Mouse (Mus musculus) forebrain, embryonic 13.5 days (tissue): ENCODE measurements around the gene Zfp768. TPM values are rescaled to one million over a fixed set of nuclear protein-coding genes. Genes with fewer than 3 reads are reported as not detected.
"Not testable (repeated sequence)": the region's sequence is repeated elsewhere in the genome, so short reads cannot be mapped to it uniquely, and the experiment has no call there.

Experiments used
- ATAC-seq: fragments of 200-750 bp; cut with Nextera tagmentation; 2 replicates; pipeline ENCODE4 v1.8.0; 2017
- H3K27ac ChIP-seq: fragments of 300-500 bp; sonication (generic); 2 replicates; pipeline ENCODE4 v1.5.1; 2015; ENCODE audit warnings: inconsistent platforms, mild to moderate bottlenecking, moderate library complexity
- H3K27me3 ChIP-seq: fragments of 300-500 bp; sonication (generic); 2 replicates; pipeline ENCODE4 v1.6.1; 2015; ENCODE audit warnings: mild to moderate bottlenecking, inconsistent platforms
- H3K36me3 ChIP-seq: fragments of 300-500 bp; sonication (generic); 2 replicates; pipeline ENCODE4 v1.6.1; 2015; ENCODE audit warnings: mild to moderate bottlenecking, inconsistent platforms; ENCODE audit not compliant: poor library complexity, severe bottlenecking
- H3K4me1 ChIP-seq: fragments of 300-500 bp; sonication (generic); 2 replicates; pipeline ENCODE4 v1.6.1; 2015; ENCODE audit warnings: inconsistent platforms
- H3K4me2 ChIP-seq: fragments of 300-500 bp; sonication (generic); 2 replicates; pipeline ENCODE4 v1.6.1; 2015; ENCODE audit warnings: inconsistent platforms, mild to moderate bottlenecking, moderate library complexity
- H3K4me3 ChIP-seq: fragments of 300-500 bp; sonication (generic); 2 replicates; pipeline ENCODE4 v1.5.1; 2015; ENCODE audit warnings: mild to moderate bottlenecking, inconsistent platforms
- H3K9ac ChIP-seq: fragments of 300-500 bp; sonication (generic); 2 replicates; pipeline ENCODE4 v1.6.1; 2015; ENCODE audit warnings: mild to moderate bottlenecking, inconsistent platforms
- H3K9me3 ChIP-seq: fragments of 300-500 bp; sonication (generic); replicated peaks from 2 replicates; pipeline ENCODE4 v1.6.1; 2016; ENCODE audit warnings: inconsistent platforms
- WGBS: fragments of 180-500 bp; shearing (Covaris S2); methylation state at CpG from one replicate; pipeline ENCODE4 v1.1.7; 2015; 5-methylcytosine and 5-hydroxymethylcytosine counted together
- polyA plus RNA-seq: library from polyadenylated mRNA; unstranded; fragments of >200 nt; fragmentation: Nextera tagmentation; extraction: Ambion mirVana; gene quantifications from 2 replicates; pipeline ENCODE4 v1.2.1, GENCODE M21; 2015

Gene Zfp768
- polyA plus RNA-seq, result 11.8 and 12.6 TPM in 2 replicates

DNA sequence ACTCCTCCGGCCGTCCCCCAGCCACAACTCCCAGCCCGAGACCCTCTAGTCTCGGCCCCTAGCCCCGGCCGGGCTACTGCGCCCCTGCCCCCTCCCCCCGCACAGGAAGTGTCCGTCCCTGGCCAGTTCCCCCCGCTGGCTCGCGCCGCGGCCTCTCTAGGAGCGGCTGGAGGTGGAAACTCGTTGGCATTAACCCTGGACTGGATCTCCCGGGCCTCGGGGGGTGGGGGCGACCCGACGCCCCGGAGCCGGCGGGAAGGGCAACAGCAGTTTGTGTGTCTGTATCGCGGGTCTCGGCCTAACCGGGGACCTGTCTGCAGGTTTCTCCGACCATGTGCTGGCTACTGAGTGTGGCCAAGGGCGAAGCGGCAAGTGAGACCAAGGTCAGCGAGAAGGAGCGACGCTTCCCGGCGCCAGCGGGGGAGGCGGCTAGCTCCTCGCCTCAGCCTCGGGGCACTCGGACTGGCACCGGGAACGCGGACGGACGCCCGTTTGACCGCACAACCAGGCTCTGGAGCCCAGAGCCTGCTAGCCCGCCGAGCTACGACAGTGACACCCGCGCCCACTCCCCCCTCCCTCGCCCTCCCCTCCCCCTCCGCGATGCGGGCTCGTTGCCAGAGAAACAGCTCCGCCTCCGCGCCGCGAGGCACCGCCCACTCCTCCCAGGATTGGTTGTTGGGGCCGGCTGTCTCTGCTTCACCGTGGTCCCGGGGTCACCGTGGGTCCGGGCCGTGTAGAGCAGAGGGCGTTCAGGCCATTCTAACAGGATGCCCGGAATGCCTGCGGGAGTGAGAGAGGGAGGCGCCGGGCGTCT lies at the start of gene Zfp768:
Gene Zfp768, minus strand, starts transcription at position 78 of the 814 bp plus-strand sequence.
- peak within 1 kb of the TSS; percentile 93 for H3K9ac ChIP-seq
- peaks cover 21% of the 10 kb centered on the region for H3K4me1 ChIP-seq
- H3K9me3 ChIP-seq, result no peaks in the 10 kb centered on the region
- H3K27me3 ChIP-seq, result no peaks in the 10 kb centered on the region
- H3K4me3 ChIP-seq, result peak within 1 kb of the TSS; percentile 94
- WGBS, result under 1% methylated on average over 73 of the region's 76 CpGs
- H3K36me3 ChIP-seq, result peaks cover 28% of the 10 kb centered on the region
- H3K27ac ChIP-seq, result peak within 1 kb of the TSS; percentile 83
- peak within 1 kb of the TSS; percentile 86 for H3K4me2 ChIP-seq
- ATAC-seq, result peak; percentile 94

DNA sequence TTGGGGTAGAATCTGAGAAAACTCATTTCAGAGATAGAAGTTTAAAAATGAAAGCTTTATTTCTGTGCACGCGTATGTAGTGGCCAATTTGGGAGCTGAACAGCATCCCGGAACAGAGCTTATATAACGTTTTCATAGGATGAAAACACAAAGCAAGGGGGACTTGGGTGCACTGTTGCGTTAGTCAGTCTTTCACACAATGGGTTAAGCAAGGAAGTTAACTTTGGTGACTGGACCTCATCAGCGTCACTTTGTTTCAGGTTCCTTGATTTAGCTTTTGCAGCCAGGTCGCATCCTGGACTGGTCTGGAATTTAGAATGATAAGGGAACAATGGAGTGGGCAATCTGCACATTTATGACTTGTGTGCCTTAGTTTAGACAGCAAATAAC lies 48.5 kb upstream of the Zfp768 start:
- ATAC-seq, result no peak; the same call in 1 of the 2 replicates
- H3K27ac ChIP-seq, result peak overlapping the region; percentile 57; the same call in 1 of the 2 replicates
- no peaks in the 10 kb centered on the region for H3K9me3 ChIP-seq
- peak overlapping the region; percentile 71 for H3K4me3 ChIP-seq
- peak overlapping the region; percentile 55 for H3K9ac ChIP-seq
- WGBS, result 25% methylated on average over 7 of the region's 7 CpGs
- peaks cover 17% of the 10 kb centered on the region for H3K4me1 ChIP-seq
- H3K36me3 ChIP-seq, result peaks cover 14% of the 10 kb centered on the region
- peak overlapping the region; percentile 78 for H3K4me2 ChIP-seq
- 0 out of 2 replicates have a peak, but pooled peaks cover 9% of the 10 kb centered on the region for H3K27me3 ChIP-seq

DNA sequence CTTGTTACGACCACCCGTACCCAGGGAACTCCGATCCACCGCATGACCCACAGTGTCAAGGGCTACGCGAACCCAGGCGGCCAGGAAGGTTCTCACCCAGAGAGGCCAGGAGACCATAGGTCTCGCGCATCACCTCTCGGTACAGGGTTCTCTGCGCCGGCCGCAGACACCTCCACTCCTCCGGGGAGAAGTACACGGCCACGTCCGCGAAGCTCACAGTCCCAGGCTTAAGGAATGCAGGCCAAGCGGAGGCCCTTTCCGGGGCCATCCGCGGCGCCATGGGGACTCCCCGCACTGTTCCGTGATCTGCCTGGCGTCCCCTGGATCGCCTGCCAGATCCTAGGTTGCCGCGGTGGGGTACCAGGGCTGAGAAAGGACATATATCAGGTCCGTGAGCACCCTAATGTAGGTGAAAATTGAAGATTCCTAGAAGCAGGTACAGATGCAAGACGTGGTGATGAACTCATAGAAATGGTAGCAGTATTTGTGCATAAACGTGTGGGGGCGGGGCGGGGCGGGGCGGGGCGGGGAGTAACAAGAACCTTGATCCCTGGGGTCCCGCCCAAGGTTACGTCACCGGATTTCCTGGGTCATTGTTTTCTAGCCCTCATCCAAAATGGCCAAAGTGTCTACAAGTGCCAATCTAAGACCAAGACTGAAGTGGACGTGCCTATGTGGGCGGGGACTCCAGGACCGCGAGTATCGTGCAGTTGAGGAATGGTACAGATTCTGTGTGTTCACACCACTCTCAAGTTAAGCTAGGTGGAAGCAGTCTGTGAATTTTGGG lies 48.0 kb upstream of the Zfp768 start, which contains the start of gene E430018J23Rik:
Gene E430018J23Rik, minus strand, starts transcription at position 473 of the 787 bp plus-strand sequence.
- no peaks in the 10 kb centered on the region for H3K9me3 ChIP-seq
- H3K9ac ChIP-seq, result peak within 1 kb of the TSS; percentile 76
- peaks cover 17% of the 10 kb centered on the region for H3K4me1 ChIP-seq
- H3K36me3 ChIP-seq, result peaks cover 14% of the 10 kb centered on the region
- WGBS, result under 1% methylated on average over 45 of the region's 45 CpGs
- peak; percentile 94 for ATAC-seq
- H3K4me3 ChIP-seq, result peak within 1 kb of the TSS; percentile 71
- H3K27ac ChIP-seq, result peak within 1 kb of the TSS; percentile 82
- peak within 1 kb of the TSS; percentile 78 for H3K4me2 ChIP-seq
- H3K27me3 ChIP-seq, result 0 out of 2 replicates have a peak, but pooled peaks cover 9% of the 10 kb centered on the region

DNA sequence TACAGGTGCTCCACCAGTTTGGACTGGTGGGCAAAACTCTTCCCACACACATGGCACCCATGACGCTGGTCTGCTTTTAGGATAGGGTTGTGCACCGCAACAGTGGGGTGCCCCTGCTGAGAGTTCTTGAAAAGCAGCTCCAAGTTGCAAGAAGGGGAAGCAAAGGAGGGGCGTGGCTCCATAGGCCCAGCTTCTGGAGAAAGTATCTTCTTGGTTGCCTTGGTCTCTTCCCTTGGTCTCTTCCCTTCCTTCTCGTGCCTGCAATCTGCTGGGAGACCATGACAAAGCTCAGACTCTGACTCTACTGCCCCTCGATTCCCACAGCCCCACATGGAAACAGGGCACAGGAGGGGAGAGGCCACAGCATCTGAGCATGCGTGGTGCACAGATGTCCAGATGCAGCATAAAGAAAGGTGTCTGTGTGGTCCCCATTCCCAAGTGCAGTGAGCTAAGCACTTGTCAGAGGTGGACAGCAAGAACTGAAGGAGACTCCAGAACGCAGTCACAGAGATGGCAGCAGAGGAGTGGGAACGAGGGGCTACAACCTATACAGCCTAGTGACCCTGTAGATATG lies 46.9 kb upstream of the Zfp768 start:
- peaks cover 17% of the 10 kb centered on the region for H3K4me1 ChIP-seq
- peak overlapping the region; percentile 76 for H3K9ac ChIP-seq
- H3K27me3 ChIP-seq, result 0 out of 2 replicates have a peak, but pooled peaks cover 9% of the 10 kb centered on the region
- peaks cover 14% of the 10 kb centered on the region for H3K36me3 ChIP-seq
- ATAC-seq, result no peak
- H3K9me3 ChIP-seq, result no peaks in the 10 kb centered on the region
- peak overlapping the region; percentile 71 for H3K4me3 ChIP-seq
- 83% methylated on average over 8 of the region's 8 CpGs for WGBS
- H3K4me2 ChIP-seq, result peak overlapping the region; percentile 78
- H3K27ac ChIP-seq, result 0 out of 2 replicates have a peak overlapping the region, but pooled peaks have one; percentile 82

DNA sequence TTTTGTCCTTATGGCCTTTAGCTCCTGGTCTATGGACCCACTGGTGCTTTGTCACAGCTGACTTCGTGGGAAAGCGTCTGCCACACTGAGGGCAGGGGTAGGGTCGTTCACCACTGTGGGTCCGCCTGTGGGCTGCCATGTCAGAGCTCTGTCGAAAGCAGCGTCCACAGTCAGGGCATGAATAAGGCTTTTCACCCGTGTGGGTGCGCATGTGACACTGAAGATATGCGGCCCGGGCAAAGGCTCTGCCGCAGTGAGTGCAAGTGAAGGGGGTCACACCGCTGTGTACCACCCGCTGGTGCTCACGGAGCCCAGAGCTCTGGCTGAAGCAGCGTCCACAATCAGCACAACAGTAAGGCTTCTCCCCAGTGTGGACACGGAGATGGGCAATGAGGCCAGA lies 46.1 kb upstream of the Zfp768 start:
- H3K4me2 ChIP-seq, result no peak overlapping the region
- 98% methylated on average over 16 of the region's 16 CpGs for WGBS
- peaks cover 17% of the 10 kb centered on the region for H3K4me1 ChIP-seq
- H3K9ac ChIP-seq, result no peak overlapping the region
- no peak for ATAC-seq
- 0 out of 2 replicates have a peak, but pooled peaks cover 3% of the 10 kb centered on the region for H3K27me3 ChIP-seq
- no peak overlapping the region for H3K4me3 ChIP-seq
- H3K9me3 ChIP-seq, result no peaks in the 10 kb centered on the region
- no peak overlapping the region for H3K27ac ChIP-seq
- H3K36me3 ChIP-seq, result peaks cover 14% of the 10 kb centered on the region

DNA sequence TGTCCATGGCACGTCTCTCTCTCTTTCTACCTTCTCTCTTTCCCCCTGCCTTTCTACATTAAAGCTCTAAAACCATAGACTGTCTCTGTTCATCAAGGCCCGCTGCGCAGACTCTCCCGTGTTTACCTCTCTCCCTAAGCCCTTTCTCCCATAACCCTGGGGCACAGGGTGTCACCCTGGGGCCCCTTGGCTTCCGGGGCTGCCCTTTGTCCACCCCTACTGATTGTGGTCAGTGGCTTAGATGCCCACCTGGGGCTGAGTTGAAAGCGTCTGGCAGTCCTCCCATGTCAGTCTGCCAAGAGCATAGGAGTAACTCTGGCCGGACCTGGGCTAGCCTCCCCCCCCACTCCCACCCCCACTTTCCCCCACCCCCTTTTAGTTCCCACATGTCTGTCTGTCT lies 44.9 kb upstream of the Zfp768 start:
- Histone ChIP-seq H3K9me3 (no peaks in the 10 kb centered on the region), H3K36me3 (peaks cover 17% of the 10 kb centered on the region), H3K27ac (no peak overlapping the region), H3K27me3 (no peaks in the 10 kb centered on the region), H3K4me1 (peaks cover 24% of the 10 kb centered on the region), H3K4me3 (no peak overlapping the region), H3K4me2 (no peak overlapping the region), H3K9ac (no peak overlapping the region)
- ATAC-seq, result no peak
- WGBS, result 81% methylated on average over 7 of the region's 7 CpGs

DNA sequence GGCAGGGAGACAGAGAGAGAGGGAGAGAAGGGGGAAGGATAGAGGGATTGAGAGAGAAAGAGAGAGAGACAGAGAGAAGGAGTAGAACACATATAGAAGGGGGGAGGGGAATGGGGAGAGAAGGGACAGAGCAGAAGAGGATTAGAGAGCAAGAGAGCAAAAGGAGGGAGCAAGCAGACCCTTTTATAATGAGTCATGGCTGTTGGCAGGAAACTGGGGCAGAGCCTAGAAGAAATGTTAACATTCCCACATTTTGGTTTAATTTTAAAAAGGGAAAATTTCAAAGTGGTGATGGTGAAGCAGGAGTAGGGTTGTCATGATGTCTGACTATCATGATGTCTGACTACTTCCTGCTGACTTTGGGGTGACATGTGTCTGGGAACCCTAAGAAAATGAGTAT lies 42.8 kb upstream of the Zfp768 start:
- not testable (repeated sequence) for H3K9me3 ChIP-seq, H3K4me3 ChIP-seq, ATAC-seq, H3K4me2 ChIP-seq, H3K9ac ChIP-seq, H3K27ac ChIP-seq, H3K27me3 ChIP-seq
- H3K36me3 ChIP-seq, result peaks cover 29% of the 10 kb centered on the region
- peaks cover 18% of the 10 kb centered on the region for H3K4me1 ChIP-seq

DNA sequence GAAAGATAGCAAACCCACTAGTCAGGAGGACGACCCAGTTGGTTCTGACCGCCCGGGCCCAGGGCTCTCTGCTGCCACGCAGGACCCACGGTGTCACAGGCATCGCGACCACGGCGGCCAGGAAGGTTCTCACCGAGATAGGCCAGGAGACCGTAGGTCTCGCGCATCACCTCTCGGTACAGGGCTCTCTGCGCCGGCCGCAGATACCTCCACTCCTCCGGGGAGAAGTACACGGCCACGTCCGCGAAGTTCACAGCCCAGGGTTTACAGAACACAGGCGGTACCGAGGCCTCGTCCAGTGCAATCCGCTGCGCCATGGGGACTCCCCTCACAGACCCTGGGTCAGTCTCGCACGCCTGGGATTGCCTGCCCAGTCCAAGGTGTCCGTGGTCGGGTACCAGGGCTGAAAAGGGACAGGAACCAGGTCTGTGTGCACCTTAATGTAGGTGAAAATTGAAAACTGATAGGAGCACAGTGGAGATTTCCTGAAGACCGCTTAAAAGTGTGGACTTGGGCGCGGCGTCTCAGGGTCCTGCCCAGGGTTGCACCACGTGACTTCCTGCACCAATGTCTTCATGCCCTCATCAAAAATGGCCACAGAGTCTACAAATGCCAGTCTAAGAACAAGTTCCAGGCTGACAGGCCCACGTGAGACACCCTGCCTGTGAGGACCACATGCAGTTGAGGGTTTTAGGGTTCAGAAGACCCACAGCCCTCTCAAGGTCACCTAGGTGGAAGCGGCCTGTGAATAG lies 41.4 kb upstream of the Zfp768 start, which contains the start of gene 9130019O22Rik:
Gene 9130019O22Rik, minus strand, starts transcription at position 526 of the 752 bp plus-strand sequence.
- no peaks in the 10 kb centered on the region for H3K9me3 ChIP-seq
- no peaks in the 10 kb centered on the region for H3K27me3 ChIP-seq
- peak within 1 kb of the TSS; percentile 62 for H3K4me3 ChIP-seq
- H3K36me3 ChIP-seq, result peaks cover 34% of the 10 kb centered on the region
- peak within 1 kb of the TSS; percentile 77 for H3K9ac ChIP-seq
- ATAC-seq, result peak; percentile 95
- 18% methylated on average over 38 of the region's 38 CpGs for WGBS
- H3K4me2 ChIP-seq, result peak within 1 kb of the TSS; percentile 69
- H3K4me1 ChIP-seq, result peaks cover 8% of the 10 kb centered on the region
- H3K27ac ChIP-seq, result no peak within 1 kb of the TSS

DNA sequence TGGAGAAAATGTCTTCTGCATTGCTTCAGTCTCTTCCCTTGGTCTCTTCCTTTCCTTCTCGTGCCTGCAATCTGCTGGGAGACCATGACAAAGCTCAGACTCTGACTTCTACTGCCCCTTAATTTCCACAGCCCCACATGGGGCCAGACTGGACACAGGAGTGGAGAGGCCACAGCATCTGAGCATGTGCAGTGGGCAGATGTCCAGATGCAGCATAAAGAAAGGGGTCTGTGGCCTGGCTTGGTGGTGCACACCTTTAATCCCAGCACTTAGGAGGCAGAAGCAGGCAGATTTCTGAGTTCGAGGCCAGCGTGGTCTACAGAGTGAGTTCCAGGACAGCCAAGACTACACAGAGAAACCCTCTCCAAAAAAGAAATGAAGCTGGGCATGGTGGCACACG lies 40.2 kb upstream of the Zfp768 start:
- not testable (repeated sequence) for H3K4me1 ChIP-seq, ATAC-seq, H3K27ac ChIP-seq, H3K27me3 ChIP-seq, H3K4me3 ChIP-seq, H3K9me3 ChIP-seq, H3K9ac ChIP-seq, H3K4me2 ChIP-seq
- peaks cover 25% of the 10 kb centered on the region for H3K36me3 ChIP-seq
- WGBS, result 87% methylated on average over 4 of the region's 4 CpGs

DNA sequence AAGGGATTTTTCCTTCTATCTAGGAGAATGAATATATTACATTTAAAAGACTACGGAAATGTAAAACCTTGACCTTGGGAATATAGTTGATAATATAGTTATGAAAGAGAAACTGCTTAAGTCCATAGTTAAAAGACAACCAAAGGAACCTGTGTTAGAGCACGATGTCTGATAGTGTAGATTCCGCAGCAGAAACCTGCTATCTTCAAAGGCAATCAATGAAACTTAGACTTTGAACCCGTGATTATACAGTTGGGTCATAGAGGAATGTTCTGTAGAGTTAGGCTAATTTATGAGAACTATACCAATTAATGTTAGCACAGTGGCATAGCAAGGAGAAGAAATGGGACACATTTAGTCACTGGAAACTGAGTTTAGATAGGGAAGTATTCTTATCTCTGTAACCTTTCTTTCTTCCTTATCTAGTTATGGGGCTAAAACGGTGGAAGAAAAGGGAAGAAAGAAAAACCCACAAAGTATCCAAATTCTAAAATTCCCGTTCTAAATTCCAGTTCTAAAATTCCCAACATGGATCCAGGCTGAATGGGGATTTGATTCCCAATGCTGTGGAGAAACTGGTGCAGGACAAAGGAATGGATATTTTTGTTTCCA lies 33.0 kb upstream of the Zfp768 start:
- no peaks in the 10 kb centered on the region for H3K27me3 ChIP-seq
- H3K4me3 ChIP-seq, result no peak overlapping the region
- H3K4me1 ChIP-seq, result peaks cover 6% of the 10 kb centered on the region
- no peak overlapping the region for H3K27ac ChIP-seq
- H3K9me3 ChIP-seq, result no peaks in the 10 kb centered on the region
- WGBS, result 78% methylated on average over 6 of the region's 6 CpGs
- H3K4me2 ChIP-seq, result no peak overlapping the region
- H3K36me3 ChIP-seq, result peaks cover 21% of the 10 kb centered on the region
- ATAC-seq, result no peak
- H3K9ac ChIP-seq, result no peak overlapping the region
